Mouse (Mus musculus) embryonic fibroblast, embryonic 13.5 days (primary cell): ENCODE results near the gene Deaf1. TPM values are rescaled to one million over a fixed set of nuclear protein-coding genes. Genes with fewer than 3 reads are reported as not detected.

Experiments used
- H3K27ac ChIP-seq: 2 replicates; pipeline ENCODE4 v1.5.1; 2012; ENCODE audit warnings: low read length, control low read depth, inconsistent platforms; ENCODE audit not compliant: insufficient read depth
- H3K4me1 ChIP-seq: 2 replicates; pipeline ENCODE4 v1.6.1; 2011; ENCODE audit warnings: low read length; ENCODE audit not compliant: control insufficient read depth, insufficient read depth
- H3K4me3 ChIP-seq: 2 replicates; pipeline ENCODE4 v1.5.1; 2011; ENCODE audit warnings: mild to moderate bottlenecking, control low read depth, low read length; ENCODE audit not compliant: insufficient read depth
- CTCF ChIP-seq: IDR thresholded peaks from 2 replicates; pipeline ENCODE4 v1.5.1; 2011; ENCODE audit warnings: mild to moderate bottlenecking, control low read depth, low read length, moderate library complexity, borderline replicate concordance; ENCODE audit not compliant: insufficient read depth
- POLR2A ChIP-seq: IDR thresholded peaks from 2 replicates; pipeline ENCODE4 v1.6.1; 2011; ENCODE audit warnings: low read depth, mild to moderate bottlenecking, control low read depth, low read length, moderate library complexity
- polyA plus RNA-seq: library from polyadenylated mRNA; stranded (reverse); fragments of >200 nt; gene quantifications from 2 replicates; pipeline ENCODE4 v1.2.4, GENCODE M21; 2011; ENCODE audit warnings: low read depth; ENCODE audit not compliant: missing spikeins, insufficient read length

The Deaf1 gene
- polyA plus RNA-seq, 1 experiment: 37.2 TPM

GRCm38 (mm10) chr7:141302702-141303268, 24.7 kb downstream of the Deaf1 start:
- Histone ChIP-seq H3K4me3 (no peak overlapping the region), H3K27ac (no peak overlapping the region), H3K4me1 (no peaks in the 10 kb centered on the region)
- TF ChIP-seq POLR2A (no peak), CTCF (no peak)

DNA sequence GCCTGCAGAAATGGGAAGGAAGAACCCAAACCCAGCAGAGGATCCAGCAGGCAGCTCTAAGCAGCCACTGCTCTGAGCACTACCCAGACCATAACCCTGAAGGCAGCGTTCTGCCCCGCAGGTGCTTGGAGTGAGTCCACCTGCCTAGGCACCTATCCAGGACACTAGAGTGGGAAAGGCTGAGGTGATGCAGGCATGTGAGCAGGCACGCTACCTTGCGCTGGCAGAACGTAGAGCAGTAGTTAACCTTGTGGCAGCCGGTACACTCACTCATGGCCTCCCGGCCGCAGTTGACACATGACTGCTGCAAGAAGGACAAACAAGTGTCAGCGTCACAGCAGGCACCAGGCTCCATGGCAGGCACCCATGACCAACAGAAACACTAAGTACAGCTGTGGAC, 26.1 kb downstream of the Deaf1 start:
- H3K4me3 ChIP-seq: no peak overlapping the region
- no peak overlapping the region for H3K27ac ChIP-seq
- TF ChIP-seq POLR2A: no peak
- peaks cover 2% of the 10 kb centered on the region; the same call in 1 of the 2 replicates for H3K4me1 ChIP-seq

DNA sequence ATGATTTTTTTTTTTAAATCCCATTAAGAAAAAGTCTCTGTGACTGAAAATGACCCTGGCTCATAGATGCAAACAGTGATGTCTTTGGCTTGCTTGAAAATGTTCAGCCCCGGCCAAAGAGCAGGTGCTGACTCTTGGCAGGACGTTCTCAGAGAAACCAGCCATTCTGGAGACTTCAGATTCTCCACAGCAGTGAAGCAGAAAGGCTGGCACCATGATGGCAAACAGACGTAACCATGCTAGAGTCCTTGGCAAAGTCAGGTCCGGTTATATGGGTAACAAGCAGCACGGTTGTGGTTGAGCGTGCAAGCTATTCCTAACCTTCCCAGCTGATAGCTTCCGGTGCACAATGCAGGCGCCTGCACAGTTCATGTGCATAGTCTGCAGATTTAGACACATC, 28.3 kb downstream of the Deaf1 start:
- H3K4me1 ChIP-seq: peaks cover 2% of the 10 kb centered on the region; the same call in 1 of the 2 replicates
- H3K4me3 ChIP-seq: no peak overlapping the region
- TF ChIP-seq CTCF (no peak), POLR2A (no peak)
- no peak overlapping the region for H3K27ac ChIP-seq

GRCm38 (mm10) chr7:141297926-141298650, 29.4 kb downstream of the Deaf1 start:
- no peak for TF ChIP-seq CTCF
- no peak for TF ChIP-seq POLR2A

GRCm38 (mm10) chr7:141294479-141294878, 33.0 kb downstream of the Deaf1 start:
- TF ChIP-seq POLR2A: no peak
- no peak for TF ChIP-seq CTCF
- H3K27ac ChIP-seq: no peak overlapping the region
- no peak overlapping the region for H3K4me3 ChIP-seq
- H3K4me1 ChIP-seq: peaks cover 2% of the 10 kb centered on the region; the same call in 1 of the 2 replicates

More at GRCm38 (mm10) chr7:141297926-141298650, 29.4 kb downstream of the Deaf1 start:
- Histone ChIP-seq H3K4me1 (peaks cover 2% of the 10 kb centered on the region; the same call in 1 of the 2 replicates), H3K4me3 (no peak overlapping the region), H3K27ac (no peak overlapping the region)

- no peak overlapping the region for H3K27ac ChIP-seq
Observed at GRCm38 (mm10) chr7:141293852-141294471, 33.5 kb downstream of the Deaf1 start.

DNA sequence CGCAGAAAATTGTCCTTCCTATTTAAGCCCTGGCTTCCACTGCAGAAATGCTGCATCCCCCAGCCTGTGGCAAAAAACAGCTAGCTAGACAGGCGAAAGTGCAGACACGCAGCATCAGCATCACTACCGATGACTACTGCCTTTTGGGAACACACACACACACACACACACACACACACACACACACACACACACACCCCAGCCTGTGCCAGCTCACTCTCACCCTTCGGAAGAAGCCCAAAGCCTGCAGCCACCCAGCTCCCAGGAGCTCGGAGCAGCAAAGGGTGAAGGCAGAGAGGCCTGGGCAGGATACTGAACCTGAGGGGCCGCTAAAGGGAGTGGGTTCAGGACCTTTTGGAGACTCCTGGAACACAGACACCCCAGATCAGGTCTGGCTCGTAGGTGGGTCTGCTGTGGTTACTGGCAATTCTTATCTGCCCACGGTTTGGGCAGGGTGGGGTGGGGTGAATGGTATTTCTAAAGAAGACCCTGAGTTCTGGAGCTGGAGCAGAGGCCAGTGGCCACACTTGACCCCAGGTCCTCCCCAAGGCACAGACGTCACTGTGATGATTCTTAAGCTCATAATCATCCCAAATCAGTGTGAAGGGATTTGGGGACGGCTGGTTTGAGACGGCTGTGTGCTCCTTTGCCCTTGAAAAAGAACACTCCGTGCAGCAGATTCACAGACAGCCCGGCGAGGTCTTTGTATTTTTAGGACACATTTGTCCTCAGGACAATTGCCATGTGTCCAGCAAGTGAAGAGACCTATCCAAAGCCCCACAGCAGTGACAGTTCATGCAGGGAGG, 34.7 kb downstream of the Deaf1 start:
- no peak overlapping the region for H3K27ac ChIP-seq
- H3K4me3 ChIP-seq: no peak overlapping the region

More at GRCm38 (mm10) chr7:141293852-141294471, 33.5 kb downstream of the Deaf1 start:
- H3K4me1 ChIP-seq: peaks cover 2% of the 10 kb centered on the region; the same call in 1 of the 2 replicates
- H3K4me3 ChIP-seq: no peak overlapping the region
- no peak for TF ChIP-seq POLR2A
- TF ChIP-seq CTCF: no peak

GRCm38 (mm10) chr7:141291921-141292582, 35.4 kb downstream of the Deaf1 start, which contains the start of gene Drd4:
Drd4 (plus strand) TSS chr7:141292006.
- H3K4me3 ChIP-seq: 0 out of 2 replicates have a peak within 1 kb of the TSS, but pooled peaks have one; percentile 0
- H3K27ac ChIP-seq: no peak within 1 kb of the TSS
- no peak for TF ChIP-seq POLR2A
- TF ChIP-seq CTCF: no peak
- H3K4me1 ChIP-seq: peaks cover 2% of the 10 kb centered on the region; the same call in 1 of the 2 replicates

More for the DNA sequence above, 34.7 kb downstream of the Deaf1 start:
- TF ChIP-seq CTCF (no peak), POLR2A (no peak)
- peaks cover 2% of the 10 kb centered on the region; the same call in 1 of the 2 replicates for H3K4me1 ChIP-seq

- no peaks in the 10 kb centered on the region for H3K4me1 ChIP-seq
- no peak for TF ChIP-seq POLR2A
- no peak for TF ChIP-seq CTCF
- H3K4me3 ChIP-seq: no peak overlapping the region
- H3K27ac ChIP-seq: no peak overlapping the region
Observed at GRCm38 (mm10) chr7:141288042-141288441, 39.4 kb downstream of the Deaf1 start.
